Mouse (Mus musculus): Measurements from ENCODE around the gene Dolpp1.

The Dolpp1 gene

DNA sequence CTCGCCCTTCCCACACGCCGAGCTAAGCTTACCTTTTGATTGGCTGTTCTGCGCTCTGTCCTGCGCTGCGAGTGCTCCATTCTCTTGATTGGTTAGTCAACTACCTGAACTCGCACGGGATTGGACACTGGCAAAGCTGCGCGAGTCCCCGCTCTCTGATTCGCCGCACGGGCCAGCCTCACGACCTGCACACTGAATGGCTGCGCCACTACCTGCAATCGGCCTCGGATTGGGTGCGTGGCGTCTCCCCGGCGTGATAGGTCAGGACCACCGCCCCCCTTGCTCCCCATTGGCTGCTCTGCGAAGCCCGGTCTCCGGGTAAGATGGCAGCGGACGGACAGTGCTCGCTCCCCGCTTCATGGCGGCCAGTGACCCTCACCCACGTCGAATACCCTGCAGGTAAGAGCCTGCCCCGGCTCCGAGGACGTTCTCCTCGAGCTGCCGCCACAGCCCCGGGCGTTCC lies at the start of gene Dolpp1:
Dolpp1 (plus strand) TSS at position 141 of the 463 bp plus-strand sequence.
- peak; percentile 97 for DNase-seq (ENCODE audit: low spot score)

GRCm38 (mm10) chr2:30342544-30342943 lies 49.5 kb upstream of the Dolpp1 start:
- DNase-seq (ENCODE audit: low spot score) = no peak

- DNase-seq (ENCODE audit: low spot score) = no peak
Observed at GRCm38 (mm10) chr2:30343601-30344137, 48.4 kb upstream of the Dolpp1 start.

DNA sequence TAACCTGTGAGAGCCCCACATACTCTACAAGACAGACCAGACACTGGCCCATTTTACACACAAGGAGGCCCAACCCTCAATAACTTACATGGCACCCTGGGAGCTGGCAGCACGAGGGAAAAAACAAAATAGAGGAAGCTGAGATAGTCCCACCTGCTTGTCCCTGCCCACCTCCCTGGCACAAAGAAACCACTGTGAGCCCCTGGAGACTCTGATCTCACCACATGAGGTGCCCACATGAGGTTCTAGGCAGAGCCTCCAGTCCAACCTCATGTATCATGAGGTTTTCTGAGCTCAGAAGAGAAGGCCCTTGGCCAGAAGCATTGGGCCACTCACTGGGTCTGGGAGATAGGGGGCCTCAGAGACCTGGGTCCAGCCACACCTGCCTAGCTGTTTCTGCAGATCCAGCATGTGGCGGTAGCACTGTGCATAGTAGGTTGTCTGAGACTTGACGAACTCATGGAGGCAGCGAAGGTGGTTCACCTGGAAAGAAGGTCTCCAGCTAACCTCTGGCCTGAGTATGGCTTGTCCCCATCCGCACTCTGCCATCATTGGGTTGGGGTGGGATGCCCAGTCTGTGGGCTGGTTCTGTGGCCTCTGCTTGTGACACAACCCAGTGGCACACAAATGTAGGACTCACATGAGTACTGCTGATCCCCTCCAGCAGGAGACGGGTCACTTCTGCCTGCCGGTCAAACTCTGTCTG lies 45.9 kb upstream of the Dolpp1 start:
- DNase-seq (ENCODE audit: low spot score) = no peak

DNA sequence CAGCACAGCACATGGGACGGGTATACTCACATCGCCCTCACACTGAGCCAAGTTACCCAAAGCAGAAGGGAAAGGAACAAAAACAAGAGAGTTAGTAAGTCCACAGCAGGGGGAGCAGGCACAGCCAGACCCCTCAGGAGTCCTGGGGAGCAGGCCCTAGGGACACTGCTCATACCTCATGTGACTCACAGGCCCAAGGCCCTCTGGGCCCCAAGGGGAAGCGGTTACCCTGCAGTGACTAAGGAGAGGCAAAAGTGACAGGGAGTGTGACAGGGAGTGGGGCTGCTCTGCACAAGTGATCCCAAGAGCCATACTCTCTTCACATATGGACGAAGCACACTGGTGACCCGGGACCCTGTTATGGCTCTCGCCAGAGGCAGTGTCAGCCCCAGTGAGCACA lies 42.9 kb upstream of the Dolpp1 start:
- no peak for DNase-seq (ENCODE audit: low spot score)

DNA sequence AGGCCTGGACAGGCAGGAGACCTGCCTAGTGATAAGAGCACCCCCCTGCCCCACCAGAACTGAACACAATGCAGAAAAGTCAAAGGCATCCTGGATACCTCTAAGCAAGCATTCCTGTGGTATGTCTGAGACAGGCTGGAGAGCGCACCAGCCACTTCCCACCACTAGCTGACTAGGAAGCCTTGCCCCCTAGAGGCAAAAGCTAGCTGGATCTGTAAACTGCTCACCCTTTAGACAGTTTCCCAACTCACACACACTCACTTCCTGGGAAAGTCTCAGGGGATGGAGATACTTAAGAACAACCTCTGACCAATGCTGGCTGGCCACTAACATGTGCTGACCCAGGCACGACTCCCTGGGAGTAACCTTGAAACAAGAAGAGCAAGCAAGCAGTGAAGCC lies 40.9 kb upstream of the Dolpp1 start:
- peak; percentile 90 for DNase-seq (ENCODE audit: low spot score)

- no peak for DNase-seq (ENCODE audit: low spot score)
Observed at GRCm38 (mm10) chr2:30355861-30356260, 36.2 kb upstream of the Dolpp1 start.

DNA sequence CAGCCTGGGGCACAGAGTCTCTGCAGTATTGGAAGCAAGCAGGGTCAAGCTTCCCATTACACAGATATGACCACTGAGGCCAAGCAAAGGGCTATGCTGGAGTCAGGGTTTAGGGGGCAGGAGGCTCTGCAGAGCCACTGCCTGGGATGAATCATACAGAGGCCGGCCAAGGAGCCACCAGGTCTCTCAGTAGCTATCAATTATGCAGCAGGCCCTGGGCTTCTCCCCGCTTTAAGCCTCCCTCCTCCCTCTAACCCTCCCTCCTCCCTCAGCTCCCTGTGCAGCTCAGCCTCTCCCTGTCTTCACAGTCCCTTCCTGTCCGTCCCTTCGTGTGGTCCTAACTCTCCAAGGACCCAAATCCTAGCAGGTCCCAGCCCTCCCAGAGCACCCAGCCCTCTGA lies 35.8 kb upstream of the Dolpp1 start:
- no peak for DNase-seq (ENCODE audit: low spot score)

GRCm38 (mm10) chr2:30356906-30357305 lies 35.1 kb upstream of the Dolpp1 start:
- DNase-seq (ENCODE audit: low spot score) = no peak

DNA sequence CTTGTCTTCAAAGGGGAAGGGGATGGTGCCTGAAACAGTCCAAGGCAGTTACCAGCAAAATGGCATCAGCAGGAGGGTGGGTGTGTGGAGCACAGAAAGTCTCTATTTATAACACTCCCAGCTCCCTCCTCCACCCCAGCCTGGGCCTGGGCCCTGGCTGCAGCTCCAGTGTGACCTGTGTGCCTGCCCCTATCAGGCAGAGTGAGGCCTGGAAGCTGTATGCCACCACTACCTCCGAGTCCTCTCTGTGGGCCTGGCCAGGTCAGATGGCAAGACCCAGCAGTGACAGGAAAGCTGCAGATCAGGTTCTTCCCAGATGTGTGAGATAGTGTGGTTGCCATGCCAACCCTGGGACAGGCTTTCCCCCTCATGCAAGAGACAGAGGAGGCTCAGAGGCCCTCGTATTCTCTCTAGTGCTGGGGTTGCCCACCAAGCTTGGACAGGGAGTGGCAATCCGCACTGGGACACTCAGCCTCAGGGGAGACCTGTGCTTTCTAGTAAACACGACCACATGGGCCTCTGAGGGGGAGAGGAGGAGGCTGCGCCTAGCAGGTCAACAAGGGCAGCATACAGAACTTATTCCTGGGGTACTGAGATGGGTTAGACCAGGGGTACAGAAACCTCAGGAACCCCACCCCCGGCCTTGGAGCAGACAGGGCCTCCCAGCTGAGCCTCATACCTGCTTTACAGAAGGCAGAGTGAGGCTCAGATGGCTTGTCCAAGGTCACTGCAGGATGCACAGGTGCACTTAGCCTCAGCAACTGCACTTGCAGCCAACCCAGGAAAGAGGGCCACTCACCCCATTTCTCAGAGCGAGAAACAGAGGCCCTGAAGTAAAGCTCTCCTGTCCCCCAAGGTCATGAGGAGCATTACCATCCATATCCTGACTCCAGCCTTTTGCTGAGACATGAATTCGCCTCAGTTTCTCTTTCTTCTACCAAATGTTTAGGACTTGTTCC lies 34.2 kb upstream of the Dolpp1 start:
- no peak for DNase-seq (ENCODE audit: low spot score)

- peak; percentile 74 for DNase-seq (ENCODE audit: low spot score)
Observed at GRCm38 (mm10) chr2:30358533-30359531, 33.2 kb upstream of the Dolpp1 start, which contains the start of gene Sh3glb2. Gene Sh3glb2 (minus strand): TSS chr2:30359337.

GRCm38 (mm10) chr2:30360626-30361025 lies 31.4 kb upstream of the Dolpp1 start:
- DNase-seq (ENCODE audit: low spot score) = no peak

DNA sequence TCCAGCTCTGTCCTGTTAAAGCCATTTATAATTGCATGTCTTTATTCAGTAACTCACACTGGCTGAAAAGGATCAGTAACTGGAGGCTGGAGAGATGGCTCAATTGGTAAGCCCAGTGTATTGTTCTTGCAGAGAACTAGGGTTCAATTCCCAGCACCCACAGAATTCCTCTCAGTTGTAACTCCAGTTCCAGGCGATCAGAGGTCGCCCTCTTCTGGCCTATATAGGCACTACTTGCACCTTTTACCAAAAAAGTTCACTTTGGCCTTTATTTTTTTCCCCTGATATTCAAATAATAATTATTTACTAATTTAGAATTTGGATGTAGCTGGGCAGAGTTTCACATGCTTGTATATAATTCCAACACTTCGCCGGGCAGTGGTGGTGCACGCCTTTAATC lies 29.2 kb upstream of the Dolpp1 start:
- no peak for DNase-seq (ENCODE audit: low spot score)

DNA sequence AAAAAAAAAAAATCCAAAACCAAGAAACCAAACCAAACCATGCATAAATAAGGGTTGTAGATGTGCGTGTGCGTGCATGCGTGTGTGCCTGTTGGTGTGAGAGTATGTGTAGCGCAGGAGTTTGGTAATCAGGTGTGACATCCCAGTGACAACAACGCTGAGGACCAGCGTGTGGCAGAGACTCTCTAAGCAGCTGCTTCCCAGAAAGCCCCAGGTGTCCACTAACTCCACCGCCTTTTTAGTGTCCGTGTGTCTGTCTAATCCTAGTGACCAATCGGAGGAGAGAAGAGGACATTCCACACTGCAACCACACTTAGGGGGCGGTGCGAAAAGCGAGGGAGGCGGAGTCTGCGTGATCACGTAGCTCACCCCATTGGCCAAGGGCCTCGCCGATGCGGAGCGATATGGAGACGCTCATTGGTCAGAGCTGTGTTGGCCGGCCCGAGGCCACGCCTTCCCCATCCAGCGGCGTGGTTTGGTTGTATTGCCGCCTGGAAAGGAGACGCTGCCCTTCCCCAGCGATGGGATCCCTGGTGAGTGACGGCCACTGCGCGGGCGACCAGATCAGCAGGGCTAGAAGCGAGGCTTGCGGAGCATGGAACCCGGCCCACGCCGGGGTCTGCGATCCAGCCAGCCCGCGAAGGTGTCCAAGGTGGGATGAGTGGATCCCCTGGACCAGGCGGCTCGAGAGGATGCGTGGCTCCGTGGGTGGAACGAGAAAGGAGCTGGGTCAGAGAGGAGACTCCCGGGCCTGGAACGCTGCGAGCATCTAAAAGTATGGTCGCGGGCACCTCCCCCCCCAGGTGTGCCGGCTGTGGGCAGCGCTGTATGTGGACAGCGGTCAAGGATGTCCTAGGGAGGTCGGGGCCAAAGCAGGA lies 28.0 kb upstream of the Dolpp1 start, which contains the start of gene Miga2:
Miga2 (plus strand) TSS at position 461 of the 878 bp plus-strand sequence.
- DNase-seq (ENCODE audit: low spot score) = peak; percentile 99

DNA sequence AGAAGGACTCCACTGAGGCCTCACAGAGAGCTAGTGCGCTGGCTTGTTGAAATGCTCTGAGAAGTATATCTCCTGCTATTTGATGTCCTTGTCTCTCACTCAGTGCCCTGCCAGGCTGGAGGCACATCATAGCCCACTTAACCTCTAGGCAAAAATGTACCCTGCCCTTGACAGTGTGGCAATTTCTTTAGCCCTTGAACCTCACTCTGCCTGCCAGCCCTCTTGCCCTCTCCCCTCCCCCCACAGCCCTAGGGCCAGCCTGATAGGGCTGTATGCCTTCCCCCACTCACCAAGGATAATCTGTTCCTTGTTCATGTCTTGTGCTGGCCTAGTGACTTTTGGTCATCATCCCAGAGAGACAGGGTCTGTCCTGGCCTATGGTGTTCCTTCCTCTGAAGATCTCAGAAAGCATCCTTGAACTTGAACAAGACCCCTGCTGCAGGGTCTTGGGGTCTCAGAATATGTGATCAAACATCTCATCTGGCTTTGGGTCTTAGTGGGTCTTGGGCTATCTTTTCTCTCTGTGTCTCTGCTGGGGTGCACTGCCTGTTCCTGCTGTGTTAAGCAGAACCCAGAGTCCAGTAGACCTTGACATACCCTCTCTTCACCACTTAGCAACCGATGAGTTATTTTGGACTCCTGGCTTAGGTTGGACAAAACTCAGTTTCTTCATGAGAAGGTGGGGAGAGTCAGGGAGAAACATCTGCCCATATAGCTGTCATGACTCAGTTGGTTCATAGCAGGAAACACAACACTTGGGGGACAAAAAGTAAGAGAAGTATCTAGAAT lies 26.6 kb upstream of the Dolpp1 start:
- DNase-seq (ENCODE audit: low spot score) = no peak

DNA sequence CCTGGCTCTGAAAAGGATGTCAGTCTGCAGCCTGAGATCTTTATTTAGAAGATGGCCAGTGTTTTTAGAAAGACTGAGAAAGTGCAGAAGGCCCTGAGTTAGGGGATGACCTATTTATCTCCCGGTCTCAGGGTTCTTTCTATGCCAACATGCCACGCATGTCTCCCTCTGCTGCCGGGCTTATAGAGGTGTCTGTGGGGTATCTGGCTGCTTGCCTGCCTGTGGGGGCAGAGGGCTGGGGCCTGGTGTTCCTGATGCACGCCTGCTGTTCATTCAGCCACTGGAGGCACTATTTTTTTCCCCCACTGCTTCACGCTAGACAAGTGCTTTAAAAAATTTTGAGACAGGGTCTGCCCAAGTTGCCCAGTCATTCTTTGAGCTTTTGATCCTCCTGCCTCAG lies 25.9 kb upstream of the Dolpp1 start:
- DNase-seq (ENCODE audit: low spot score) = no peak

- no peak for DNase-seq (ENCODE audit: low spot score)
Observed at GRCm38 (mm10) chr2:30371544-30371943, 20.5 kb upstream of the Dolpp1 start.

GRCm38 (mm10) chr2:30372726-30373125 lies 19.3 kb upstream of the Dolpp1 start:
- no peak for DNase-seq (ENCODE audit: low spot score)

DNA sequence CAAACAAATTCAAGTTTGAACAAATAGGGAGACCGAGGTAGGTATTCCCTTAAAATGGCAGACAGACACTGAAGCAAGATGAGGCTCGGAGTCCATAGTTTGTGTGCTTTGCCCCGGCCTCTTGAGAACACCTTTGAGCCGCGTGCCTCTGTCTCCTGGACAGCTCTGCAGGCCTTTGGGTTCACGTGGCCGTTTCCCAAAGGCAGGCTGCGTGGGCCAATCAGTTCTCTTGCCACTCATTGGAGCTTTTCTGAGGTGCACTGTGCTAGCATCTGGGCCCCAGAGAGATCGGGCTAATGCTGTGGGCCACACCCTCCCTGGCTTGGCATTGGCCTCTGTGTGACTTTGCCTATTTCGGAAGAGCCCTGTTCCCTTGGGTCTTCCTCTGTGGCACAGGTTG lies 16.2 kb upstream of the Dolpp1 start:
- no peak for DNase-seq (ENCODE audit: low spot score)
